Mouse (Mus musculus): ENCODE measurements around the gene Socs7. TPM values are rescaled to one million over a fixed set of nuclear protein-coding genes. Genes with fewer than 3 reads are reported as not detected.

The Socs7 gene
- polyA plus RNA-seq, 1 experiment = 47.9 TPM

DNA sequence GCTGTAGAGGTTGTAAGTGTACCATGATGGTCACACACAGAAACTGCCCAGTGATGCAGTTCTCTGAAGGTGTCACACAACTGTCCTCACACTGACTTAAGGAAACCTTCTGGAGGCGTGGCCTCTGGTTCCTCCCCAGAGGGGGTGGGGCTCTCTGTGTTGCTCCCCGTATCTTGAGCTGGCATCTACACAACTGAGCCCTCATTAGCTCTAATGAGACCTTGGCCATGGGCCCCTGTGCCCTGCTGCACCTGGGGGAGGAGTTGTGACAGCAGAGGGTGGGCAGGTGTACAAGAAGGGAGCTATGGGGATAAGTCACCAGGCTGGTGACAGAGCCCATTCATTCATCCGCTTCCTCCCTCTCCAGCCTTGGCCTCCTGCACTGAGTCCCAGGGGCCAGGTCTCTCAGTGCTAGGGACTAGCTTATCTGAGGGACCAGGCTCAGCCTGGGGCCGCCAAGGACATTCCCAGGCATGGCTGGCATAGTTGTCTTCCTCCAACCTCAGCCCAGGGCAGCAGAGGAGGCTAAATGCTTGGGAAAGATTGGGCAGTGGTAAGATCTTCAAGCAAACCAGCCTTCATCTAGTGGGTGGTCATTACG is 61.8 kb downstream of the Socs7 start:
- H3K27ac ChIP-seq (ENCODE audit: insufficient read depth, low read length) = 0 out of 2 replicates have a peak overlapping the region, but pooled peaks have one; percentile 34
- no peak overlapping the region for H3K4me3 ChIP-seq (ENCODE audit: insufficient read depth, low read length)
- H3K4me1 ChIP-seq (ENCODE audit: control insufficient read depth, insufficient read depth, low read length) = peaks cover 4% of the 10 kb centered on the region
- TF ChIP-seq CTCF (IDR thresholded peaks at IDR 0.05; ENCODE audit: extremely low read depth, insufficient read depth, low read length) = no peak

DNA sequence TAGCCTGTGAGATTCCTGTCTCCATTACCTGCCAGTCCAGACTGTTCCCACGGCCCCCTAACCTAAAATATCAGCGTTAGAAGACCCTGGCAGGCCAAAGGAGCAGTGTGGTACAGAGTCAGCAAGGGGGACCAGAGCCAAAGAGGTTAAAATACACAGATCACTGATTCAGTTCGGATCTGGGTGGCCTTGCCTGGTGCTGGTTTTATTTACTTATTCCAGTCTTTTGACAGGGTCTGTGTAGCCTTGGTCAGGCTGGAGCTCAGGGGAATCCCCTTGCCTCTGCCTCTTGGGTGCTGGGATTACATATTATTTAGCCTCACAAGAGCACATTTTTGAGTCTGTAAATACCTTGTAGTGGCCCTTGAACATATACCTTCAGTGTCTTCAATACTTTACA is 62.5 kb downstream of the Socs7 start:
- TF ChIP-seq POLR2A (IDR thresholded peaks at IDR 0.05; ENCODE audit: extremely low read depth, insufficient read depth, low read length) (no peak), CTCF (IDR thresholded peaks at IDR 0.05; ENCODE audit: extremely low read depth, insufficient read depth, low read length) (no peak)
- H3K27ac ChIP-seq (ENCODE audit: insufficient read depth, low read length) = 0 out of 2 replicates have a peak overlapping the region, but pooled peaks have one; percentile 34
- H3K4me1 ChIP-seq (ENCODE audit: control insufficient read depth, insufficient read depth, low read length) = peaks cover 4% of the 10 kb centered on the region
- no peak overlapping the region for H3K4me3 ChIP-seq (ENCODE audit: insufficient read depth, low read length)

DNA sequence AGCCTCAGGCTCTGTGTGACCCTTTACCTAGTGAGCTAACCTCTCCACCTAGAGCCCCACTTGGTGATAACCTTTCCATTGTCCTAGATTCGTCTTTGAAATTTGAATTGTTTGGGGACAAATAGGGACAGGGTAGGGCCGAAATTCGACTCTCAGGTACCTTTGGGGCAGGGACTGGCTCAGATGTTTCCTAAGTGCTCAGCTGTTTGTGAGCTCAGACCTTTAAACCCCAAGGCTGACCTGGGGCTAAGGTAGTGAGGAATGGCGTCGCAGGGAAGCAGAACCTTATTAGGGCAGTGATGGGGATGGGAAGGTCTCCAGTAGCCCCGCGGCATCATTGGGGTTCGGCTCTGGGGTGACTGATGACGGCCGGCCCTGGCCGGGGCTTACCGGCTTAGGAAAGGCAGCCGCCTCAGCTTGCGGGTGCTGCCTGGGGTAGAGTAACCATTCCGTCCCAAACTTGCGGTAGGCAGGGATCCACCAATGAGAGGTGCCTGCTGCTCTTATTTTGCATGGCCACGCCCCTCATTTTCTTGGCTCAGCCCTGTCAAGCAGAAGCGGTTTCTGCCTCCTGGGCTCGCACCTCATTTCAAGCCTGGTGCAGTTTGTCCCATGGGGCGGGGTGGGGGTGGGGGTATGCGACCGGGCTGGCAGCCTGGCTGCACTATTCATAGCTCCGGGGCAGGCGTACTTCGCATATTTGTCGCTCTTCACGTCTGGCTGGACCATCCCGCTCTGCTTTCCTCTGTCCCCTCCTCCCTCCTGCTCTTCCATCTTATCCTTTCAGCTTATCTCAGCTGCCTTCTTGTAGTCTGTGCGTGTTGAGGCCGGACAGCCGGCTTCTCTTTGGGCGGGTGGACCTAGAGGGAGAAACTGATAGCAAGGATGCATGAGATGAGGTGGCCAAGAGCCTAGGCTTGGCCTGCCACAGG is 65.7 kb downstream of the Socs7 start:
- Histone ChIP-seq H3K4me1 (ENCODE audit: control insufficient read depth, insufficient read depth, low read length) (peaks cover 4% of the 10 kb centered on the region), H3K27ac (ENCODE audit: insufficient read depth, low read length) (no peak overlapping the region), H3K4me3 (ENCODE audit: insufficient read depth, low read length) (peak overlapping the region; percentile 4)
- no peak for TF ChIP-seq CTCF (IDR thresholded peaks at IDR 0.05; ENCODE audit: extremely low read depth, insufficient read depth, low read length)
- TF ChIP-seq POLR2A (IDR thresholded peaks at IDR 0.05; ENCODE audit: extremely low read depth, insufficient read depth, low read length) = no peak

DNA sequence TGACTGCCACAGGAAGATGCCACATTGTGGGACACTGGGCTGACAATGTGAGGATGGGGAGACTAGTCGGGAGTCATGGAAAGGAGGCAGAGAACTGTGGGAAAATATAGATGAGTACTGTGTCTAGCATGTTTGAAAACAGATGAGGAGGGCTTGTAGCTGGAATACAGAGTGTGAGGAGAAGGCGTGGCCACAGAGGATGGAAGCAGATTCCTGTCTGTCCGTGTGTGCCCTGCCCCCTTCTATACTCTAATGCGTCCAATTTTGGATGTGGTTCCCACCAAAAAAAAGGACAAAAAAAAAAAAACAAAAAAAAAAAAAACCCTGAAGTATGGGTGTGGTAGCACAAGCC is 66.4 kb downstream of the Socs7 start:
- Histone ChIP-seq H3K4me3 (ENCODE audit: insufficient read depth, low read length) (peak overlapping the region; percentile 4; the same call in 1 of the 2 replicates), H3K27ac (ENCODE audit: insufficient read depth, low read length) (no peak overlapping the region), H3K4me1 (ENCODE audit: control insufficient read depth, insufficient read depth, low read length) (peaks cover 4% of the 10 kb centered on the region)
- no peak for TF ChIP-seq POLR2A (IDR thresholded peaks at IDR 0.05; ENCODE audit: extremely low read depth, insufficient read depth, low read length)
- no peak for TF ChIP-seq CTCF (IDR thresholded peaks at IDR 0.05; ENCODE audit: extremely low read depth, insufficient read depth, low read length)

DNA sequence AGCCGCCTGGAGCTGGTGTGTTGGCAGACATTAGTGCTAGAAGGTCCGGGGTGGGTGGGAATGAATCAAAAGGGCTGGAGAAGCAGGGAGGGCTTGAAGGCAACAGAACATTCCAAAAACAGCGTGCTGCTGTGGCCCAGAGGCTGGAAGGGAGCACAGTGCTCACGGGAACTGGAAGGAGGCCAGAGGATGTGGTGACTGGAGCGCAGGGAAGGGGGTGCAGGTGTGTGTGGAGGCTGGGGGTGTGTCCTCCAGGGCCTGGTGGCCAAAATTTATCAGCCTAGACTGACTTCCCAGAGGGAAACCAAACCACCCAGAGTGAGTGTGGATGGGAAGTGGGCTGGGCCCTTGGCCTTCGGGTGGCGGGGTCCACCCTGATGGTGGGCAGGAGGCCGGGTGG is 67.3 kb downstream of the Socs7 start:
- Histone ChIP-seq H3K27ac (ENCODE audit: insufficient read depth, low read length) (no peak overlapping the region), H3K4me1 (ENCODE audit: control insufficient read depth, insufficient read depth, low read length) (peaks cover 4% of the 10 kb centered on the region), H3K4me3 (ENCODE audit: insufficient read depth, low read length) (no peak overlapping the region)
- TF ChIP-seq CTCF (IDR thresholded peaks at IDR 0.05; ENCODE audit: extremely low read depth, insufficient read depth, low read length) (no peak), POLR2A (IDR thresholded peaks at IDR 0.05; ENCODE audit: extremely low read depth, insufficient read depth, low read length) (no peak)

DNA sequence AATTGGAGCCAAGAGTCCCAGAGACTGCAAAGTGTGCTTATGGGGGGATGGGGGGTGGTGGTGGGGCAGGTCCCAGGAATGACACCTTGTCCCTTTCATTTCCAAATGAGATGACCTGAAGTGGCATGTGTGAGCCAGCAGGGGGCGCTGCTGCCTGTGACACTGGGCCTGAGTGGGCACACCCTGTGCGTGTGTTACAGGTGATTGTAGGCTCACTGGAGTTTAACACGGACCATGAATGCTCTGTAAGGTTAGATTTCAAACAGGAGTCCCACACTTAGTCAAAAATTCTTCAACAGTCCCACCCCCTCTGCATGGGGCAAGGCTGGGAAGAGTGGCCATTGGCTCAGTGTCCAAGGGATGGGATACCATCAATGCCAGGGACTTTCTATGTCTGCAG is 69.7 kb downstream of the Socs7 start:
- no peak overlapping the region for H3K27ac ChIP-seq (ENCODE audit: insufficient read depth, low read length)
- no peak overlapping the region for H3K4me3 ChIP-seq (ENCODE audit: insufficient read depth, low read length)
- TF ChIP-seq CTCF (IDR thresholded peaks at IDR 0.05; ENCODE audit: extremely low read depth, insufficient read depth, low read length) (peak; percentile 89), POLR2A (IDR thresholded peaks at IDR 0.05; ENCODE audit: extremely low read depth, insufficient read depth, low read length) (no peak)
- H3K4me1 ChIP-seq (ENCODE audit: control insufficient read depth, insufficient read depth, low read length) = peaks cover 4% of the 10 kb centered on the region

DNA sequence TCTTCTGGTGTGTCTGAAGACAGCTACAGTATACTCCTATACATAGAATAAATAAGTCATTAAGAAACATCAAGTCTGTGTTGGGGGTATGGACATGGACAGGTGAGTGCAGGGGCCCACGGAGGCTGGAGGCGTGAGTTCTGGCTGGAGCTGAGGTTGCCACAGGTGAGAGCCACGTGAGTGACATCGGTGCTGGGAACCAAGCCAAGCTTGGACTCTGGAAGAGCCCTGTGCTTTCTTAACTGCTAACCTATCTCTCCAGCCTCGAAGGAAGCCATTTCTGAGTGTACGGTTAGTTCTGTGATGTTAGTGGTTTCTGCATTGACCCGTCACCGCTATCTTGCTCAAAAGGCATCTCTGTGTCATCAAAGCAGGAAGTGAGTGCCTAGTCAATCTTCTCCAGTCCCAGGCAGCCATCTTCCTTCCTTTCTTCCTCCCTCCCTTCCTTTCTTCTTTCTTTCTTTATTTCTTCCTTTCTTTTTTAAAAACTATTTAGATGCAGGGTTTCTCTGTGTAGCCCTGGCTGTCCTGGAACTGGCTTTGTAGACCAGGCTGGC is 70.7 kb downstream of the Socs7 start:
- Histone ChIP-seq H3K4me3 (ENCODE audit: insufficient read depth, low read length) (no peak overlapping the region), H3K4me1 (ENCODE audit: control insufficient read depth, insufficient read depth, low read length) (peaks cover 5% of the 10 kb centered on the region), H3K27ac (ENCODE audit: insufficient read depth, low read length) (no peak overlapping the region)
- TF ChIP-seq POLR2A (IDR thresholded peaks at IDR 0.05; ENCODE audit: extremely low read depth, insufficient read depth, low read length) = no peak
- TF ChIP-seq CTCF (IDR thresholded peaks at IDR 0.05; ENCODE audit: extremely low read depth, insufficient read depth, low read length) = no peak

DNA sequence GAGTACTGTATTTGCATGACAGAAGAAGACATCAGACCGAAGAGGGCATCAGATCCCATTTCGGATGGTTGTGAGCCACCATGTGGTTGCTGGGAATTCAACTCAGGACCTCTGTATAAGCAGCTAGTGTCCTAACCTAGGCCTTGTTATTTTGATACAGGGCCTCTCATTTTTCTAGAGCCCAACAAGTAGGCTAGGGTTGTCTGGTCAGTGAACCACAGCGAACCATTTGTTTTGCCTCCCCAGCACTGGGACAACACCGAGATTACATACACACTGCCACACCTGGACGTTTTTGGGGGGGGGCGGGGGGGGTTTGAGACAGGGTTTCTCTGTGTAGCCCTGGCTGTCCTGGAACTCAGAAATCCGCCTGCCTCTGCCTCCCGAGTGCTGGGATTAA is 71.8 kb downstream of the Socs7 start:
- no peak for TF ChIP-seq POLR2A (IDR thresholded peaks at IDR 0.05; ENCODE audit: extremely low read depth, insufficient read depth, low read length)
- TF ChIP-seq CTCF (IDR thresholded peaks at IDR 0.05; ENCODE audit: extremely low read depth, insufficient read depth, low read length) = no peak
- Histone ChIP-seq H3K4me3 (ENCODE audit: insufficient read depth, low read length) (no peak overlapping the region), H3K4me1 (ENCODE audit: control insufficient read depth, insufficient read depth, low read length) (peaks cover 3% of the 10 kb centered on the region), H3K27ac (ENCODE audit: insufficient read depth, low read length) (no peak overlapping the region)

DNA sequence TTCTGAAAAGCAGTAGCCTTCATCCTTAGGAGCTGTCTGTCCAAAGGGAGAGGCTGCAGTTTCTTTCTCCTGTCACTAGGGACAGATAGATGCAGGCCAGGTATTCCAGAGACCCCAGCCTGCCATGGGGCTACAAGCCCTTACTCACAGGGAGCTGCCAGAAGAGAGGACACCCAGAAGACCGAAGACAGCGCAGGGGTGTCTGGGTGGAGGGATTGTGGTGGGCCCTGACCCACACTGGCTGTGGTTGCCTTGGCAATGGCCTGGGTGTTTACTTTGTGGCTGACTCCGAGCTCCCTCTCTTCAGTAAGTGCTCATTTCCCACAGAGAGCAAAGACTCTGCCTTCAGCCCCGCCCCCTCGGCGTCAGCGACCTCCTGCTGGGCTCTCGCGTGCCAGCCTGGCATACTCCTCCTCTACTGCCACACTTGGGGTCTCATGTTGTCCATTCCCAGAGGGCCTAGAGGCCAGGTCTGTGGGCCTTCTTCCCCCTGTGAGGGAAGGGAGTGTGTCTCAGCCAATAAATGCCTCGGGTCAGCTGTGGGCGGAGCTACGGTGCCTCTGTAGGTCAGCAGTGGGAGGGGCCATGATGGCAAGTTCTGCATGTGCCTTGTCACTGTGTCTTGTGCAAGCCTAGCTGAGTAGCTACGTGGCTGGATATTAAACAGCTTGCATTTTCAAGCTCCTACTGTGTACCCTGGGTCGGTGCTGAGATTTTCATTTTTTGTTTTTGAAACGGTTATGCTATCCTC is 72.5 kb downstream of the Socs7 start:
- no peak for TF ChIP-seq CTCF (IDR thresholded peaks at IDR 0.05; ENCODE audit: extremely low read depth, insufficient read depth, low read length)
- no peak for TF ChIP-seq POLR2A (IDR thresholded peaks at IDR 0.05; ENCODE audit: extremely low read depth, insufficient read depth, low read length)
- peaks cover 4% of the 10 kb centered on the region for H3K4me1 ChIP-seq (ENCODE audit: control insufficient read depth, insufficient read depth, low read length)
- H3K4me3 ChIP-seq (ENCODE audit: insufficient read depth, low read length) = 0 out of 2 replicates have a peak overlapping the region, but pooled peaks have one; percentile 7
- H3K27ac ChIP-seq (ENCODE audit: insufficient read depth, low read length) = peak overlapping the region; percentile 52; the same call in 1 of the 2 replicates

Measured in cortical plate, adult 2 months (tissue).